Mouse (Mus musculus) stomach, postnatal 0 days (tissue): Measurements from ENCODE around the gene Rab10.

Experiments
- CTCF ChIP-seq: IDR thresholded peaks from 2 replicates; pipeline ENCODE4 v1.5.1; 2016; ENCODE audit warnings: antibody characterized with exemption, low read depth, mild to moderate bottlenecking, moderate library complexity
- EP300 ChIP-seq: optimal IDR thresholded peaks from 2 replicates; pipeline ENCODE3; 2016; ENCODE audit warnings: antibody characterized with exemption

DNA sequence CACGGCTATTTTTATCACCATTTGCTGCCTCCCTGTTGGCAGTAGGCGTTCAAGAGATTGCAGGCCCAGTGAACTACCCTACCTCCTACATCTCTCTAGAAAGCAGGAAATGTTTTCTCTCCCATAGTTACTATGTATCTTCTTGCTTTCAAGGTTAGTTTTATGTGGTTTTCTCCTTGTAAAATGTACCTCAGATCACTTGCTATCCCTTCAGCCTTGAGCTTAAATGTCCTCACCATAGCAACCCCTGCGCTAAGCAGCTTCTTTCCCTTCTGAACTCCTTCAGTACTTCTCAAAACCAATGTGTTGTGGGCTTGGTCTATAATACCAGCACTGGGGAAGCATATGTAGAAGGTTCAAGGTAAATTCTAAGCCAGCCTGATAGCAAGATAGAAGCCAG, 3.1 kb upstream of the Rab10 start:
- TF ChIP-seq CTCF, result no peak
- no peak for TF ChIP-seq EP300
